Mouse (Mus musculus) forebrain, embryonic 13.5 days (tissue): Measurements from ENCODE around the gene Mark4. TPM values are rescaled to one million over a fixed set of nuclear protein-coding genes. Genes with fewer than 3 reads are reported as not detected.
A peak's percentile ranks its signal among the peaks of the same experiment; 100 is the strongest.

Experiments used
- ATAC-seq: fragments of 200-750 bp; cut with Nextera tagmentation; 2 replicates; pipeline ENCODE4 v1.8.0; 2017
- H3K27ac ChIP-seq: fragments of 300-500 bp; sonication (generic); 2 replicates; pipeline ENCODE4 v1.5.1; 2015; ENCODE audit warnings: inconsistent platforms, mild to moderate bottlenecking, moderate library complexity
- H3K27me3 ChIP-seq: fragments of 300-500 bp; sonication (generic); 2 replicates; pipeline ENCODE4 v1.6.1; 2015; ENCODE audit warnings: mild to moderate bottlenecking, inconsistent platforms
- H3K36me3 ChIP-seq: fragments of 300-500 bp; sonication (generic); 2 replicates; pipeline ENCODE4 v1.6.1; 2015; ENCODE audit warnings: mild to moderate bottlenecking, inconsistent platforms; ENCODE audit not compliant: poor library complexity, severe bottlenecking
- H3K4me1 ChIP-seq: fragments of 300-500 bp; sonication (generic); 2 replicates; pipeline ENCODE4 v1.6.1; 2015; ENCODE audit warnings: inconsistent platforms
- H3K4me2 ChIP-seq: fragments of 300-500 bp; sonication (generic); 2 replicates; pipeline ENCODE4 v1.6.1; 2015; ENCODE audit warnings: inconsistent platforms, mild to moderate bottlenecking, moderate library complexity
- H3K4me3 ChIP-seq: fragments of 300-500 bp; sonication (generic); 2 replicates; pipeline ENCODE4 v1.5.1; 2015; ENCODE audit warnings: mild to moderate bottlenecking, inconsistent platforms
- H3K9ac ChIP-seq: fragments of 300-500 bp; sonication (generic); 2 replicates; pipeline ENCODE4 v1.6.1; 2015; ENCODE audit warnings: mild to moderate bottlenecking, inconsistent platforms
- H3K9me3 ChIP-seq: fragments of 300-500 bp; sonication (generic); replicated peaks from 2 replicates; pipeline ENCODE4 v1.6.1; 2016; ENCODE audit warnings: inconsistent platforms
- WGBS: fragments of 180-500 bp; shearing (Covaris S2); methylation state at CpG from one replicate; pipeline ENCODE4 v1.1.7; 2015; 5-methylcytosine and 5-hydroxymethylcytosine counted together
- microRNA counts: library from miRNA; unstranded; fragments of <30 nt; microRNA quantifications from one replicate; lab custom pipeline; 2016
- microRNA-seq: library from miRNA; unstranded; fragments of <30 nt; microRNA quantifications from one replicate; pipeline ENCODE4, GENCODE M21; 2016
- polyA plus RNA-seq: library from polyadenylated mRNA; unstranded; fragments of >200 nt; fragmentation: Nextera tagmentation; extraction: Ambion mirVana; gene quantifications from 2 replicates; pipeline ENCODE4 v1.2.1, GENCODE M21; 2015

The Mark4 gene
- polyA plus RNA-seq, 1 experiment from 2014 or later = 12.2 TPM

GRCm38 (mm10) chr7:19378049-19378448 is 80.6 kb downstream of the Mark4 start:
- H3K27me3 ChIP-seq = no peaks in the 10 kb centered on the region
- H3K4me2 ChIP-seq = no peak overlapping the region
- H3K9me3 ChIP-seq = no peaks in the 10 kb centered on the region
- no peak overlapping the region for H3K27ac ChIP-seq
- WGBS = 78% methylated on average over 8 of the region's 8 CpGs
- H3K9ac ChIP-seq = no peak overlapping the region
- H3K4me3 ChIP-seq = no peak overlapping the region
- peaks cover 8% of the 10 kb centered on the region for H3K4me1 ChIP-seq
- H3K36me3 ChIP-seq = peaks cover 17% of the 10 kb centered on the region
- ATAC-seq = no peak

GRCm38 (mm10) chr7:19376019-19376418 is 82.6 kb downstream of the Mark4 start:
- no peaks in the 10 kb centered on the region for H3K27me3 ChIP-seq
- peaks cover 17% of the 10 kb centered on the region for H3K36me3 ChIP-seq
- no peak overlapping the region for H3K4me3 ChIP-seq
- no peaks in the 10 kb centered on the region for H3K9me3 ChIP-seq
- no peak overlapping the region for H3K27ac ChIP-seq
- no peaks in the 10 kb centered on the region for H3K4me1 ChIP-seq
- ATAC-seq = no peak
- 85% methylated on average over 4 of the region's 4 CpGs for WGBS
- no peak overlapping the region for H3K9ac ChIP-seq
- no peak overlapping the region for H3K4me2 ChIP-seq

- H3K4me3 ChIP-seq = no peak overlapping the region
- H3K27me3 ChIP-seq = no peaks in the 10 kb centered on the region
- 0 out of 2 replicates have a peak, but pooled peaks cover 2% of the 10 kb centered on the region for H3K4me1 ChIP-seq
- ATAC-seq = no peak
- no peak overlapping the region for H3K9ac ChIP-seq
- H3K4me2 ChIP-seq = no peak overlapping the region
- H3K9me3 ChIP-seq = no peaks in the 10 kb centered on the region
- WGBS = 80% methylated on average over 17 of the region's 18 CpGs
- H3K27ac ChIP-seq = no peak overlapping the region
- H3K36me3 ChIP-seq = peaks cover 17% of the 10 kb centered on the region
Observed at GRCm38 (mm10) chr7:19375368-19375767, 83.3 kb downstream of the Mark4 start.

MicroRNAs within 50 kb of the gene (microRNA counts, 519-probe panel; counts per million panel counts)
- 177 counts per million, percentile 53 among the panel's probes with 10 or more counts for microRNA mmu-miR-343 (lab: Ali Mortazavi, UCI)

Small RNA genes lying within 50 kb of the gene (microRNA-seq; reads per million reads assigned to microRNA genes)
- gene Mir343 = not detected

Other genes starting within 250 kb of the Mark4 start
- 1.2 and 1.3 TPM in 2 replicates for gene Gpr4, start 246.3 kb downstream of the Mark4 start, polyA plus RNA-seq
- 42.1 and 47.5 TPM in 2 replicates for gene Opa3, start 230.5 kb downstream of the Mark4 start, polyA plus RNA-seq
- gene Vasp, start 187.0 kb downstream of the Mark4 start, polyA plus RNA-seq = 31.0 and 32.7 TPM in 2 replicates
- 0.18 and 0.80 TPM in 2 replicates for gene Ppm1n, start 178.8 kb downstream of the Mark4 start, polyA plus RNA-seq
- gene Rtn2, start 176.2 kb downstream of the Mark4 start, polyA plus RNA-seq = 87.9 and 92.4 TPM in 2 replicates
- 0.06 TPM in 1 of 2 replicates, not detected in the other for gene Fosb, start 148.8 kb downstream of the Mark4 start, polyA plus RNA-seq
- 88.0 and 96.4 TPM in 2 replicates for gene Ercc1, start 114.0 kb downstream of the Mark4 start, polyA plus RNA-seq
- 21.4 and 23.2 TPM in 2 replicates for gene Cd3eap, start 99.3 kb downstream of the Mark4 start, polyA plus RNA-seq
- gene Ppp1r13l, start 99.1 kb downstream of the Mark4 start, polyA plus RNA-seq = 3.6 and 4.1 TPM in 2 replicates
- gene Ercc2, start 76.8 kb downstream of the Mark4 start, polyA plus RNA-seq = 20.4 and 24.9 TPM in 2 replicates
- gene Klc3, start 54.7 kb downstream of the Mark4 start, polyA plus RNA-seq = 1.5 and 2.6 TPM in 2 replicates
- not detected in 2 replicates for gene Ckm, start 54.0 kb downstream of the Mark4 start, polyA plus RNA-seq
- 0.13 and 0.29 TPM in 2 replicates for gene Exoc3l2, start 4.5 kb upstream of the Mark4 start, polyA plus RNA-seq
- gene Bloc1s3, start 49.5 kb upstream of the Mark4 start, polyA plus RNA-seq = 3.3 and 3.4 TPM in 2 replicates
- gene Trappc6a, start 49.6 kb upstream of the Mark4 start, polyA plus RNA-seq = 39.3 and 40.6 TPM in 2 replicates
- gene Nkpd1, start 59.0 kb upstream of the Mark4 start, polyA plus RNA-seq = 0.15 and 0.21 TPM in 2 replicates
- gene Ppp1r37, start 104.3 kb upstream of the Mark4 start, polyA plus RNA-seq = 22.4 and 23.6 TPM in 2 replicates
- 0.23 and 0.35 TPM in 2 replicates for gene Zfp296, start 118.5 kb upstream of the Mark4 start, polyA plus RNA-seq
- gene Gemin7, start 118.8 kb upstream of the Mark4 start, polyA plus RNA-seq = 130 TPM in 2 replicates
- gene Clasrp, start 145.7 kb upstream of the Mark4 start, polyA plus RNA-seq = 54.0 and 55.7 TPM in 2 replicates
- 1.5 and 2.6 TPM in 2 replicates for gene Relb, start 170.6 kb upstream of the Mark4 start, polyA plus RNA-seq
- gene Clptm1, start 206.2 kb upstream of the Mark4 start, polyA plus RNA-seq = 64.2 and 71.3 TPM in 2 replicates
- gene Apoc2, start 219.1 kb upstream of the Mark4 start, polyA plus RNA-seq = 0.50 TPM in 1 of 2 replicates, not detected in the other
- 0.88 TPM in 1 of 2 replicates, not detected in the other for gene Gm44805, start 222.6 kb upstream of the Mark4 start, polyA plus RNA-seq
- 0.08 TPM in 1 of 2 replicates, not detected in the other for gene Apoc4, start 222.7 kb upstream of the Mark4 start, polyA plus RNA-seq
- 1.2 and 1.8 TPM in 2 replicates for gene Apoc1, start 233.8 kb upstream of the Mark4 start, polyA plus RNA-seq
- 118 and 125 TPM in 2 replicates for gene Apoe, start 240.4 kb upstream of the Mark4 start, polyA plus RNA-seq